In the genomic region with DNA sequence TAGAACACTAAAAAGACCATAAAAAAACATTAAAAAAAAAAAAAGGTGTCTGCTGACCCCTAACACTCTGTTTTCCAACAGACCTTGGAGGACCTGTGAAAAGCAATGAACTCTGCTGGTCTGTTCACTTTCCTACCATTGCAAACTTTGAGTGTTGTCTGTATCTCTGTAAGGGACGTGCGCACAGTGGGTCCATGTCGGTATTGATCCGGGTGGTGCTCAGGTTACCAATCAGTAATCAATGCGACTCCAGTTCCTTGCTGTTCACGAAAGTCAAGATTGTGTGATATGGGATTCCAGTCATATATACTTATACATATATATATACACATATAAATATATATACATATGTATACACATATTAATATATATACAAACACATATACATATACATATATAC, we compare ENCODE assay signal across 21 mouse cellular contexts.
DNase-seq lines count a peak whose midpoint lies in the region; ATAC-seq and TF ChIP-seq lines count a peak whose summit lies in the region.
"Had no signal": no experiment of that assay in that cellular context is flagged by ENCODE, and none has a peak within 500 bp of the region (broad histone marks: within the 10 kb centered on the region; RNA-seq: fewer than 3 reads in every experiment).

No protein-coding gene starts in this region.

- H3K36me3 ChIP-seq in lung, embryonic 14.5 days (ENCODE audit: insufficient read depth): no peaks in the 10 kb centered on the region
- H3K36me3 ChIP-seq: embryonic facial prominence, embryonic 13.5 days; hindbrain, embryonic 15.5 days; liver, embryonic 13.5 days; stomach, embryonic 15.5 days had no signal

- no peak overlapping the region for H3K4me2 ChIP-seq in lung, embryonic 14.5 days
- H3K4me2 ChIP-seq: embryonic facial prominence, embryonic 13.5 days; hindbrain, embryonic 15.5 days; liver, embryonic 13.5 days; stomach, embryonic 15.5 days had no signal

- no peaks in the 10 kb centered on the region for H3K9me3 ChIP-seq in lung, embryonic 14.5 days (ENCODE audit: low read depth, low read length)
- H3K9me3 ChIP-seq: embryonic facial prominence, embryonic 13.5 days; hindbrain, embryonic 15.5 days; liver, embryonic 13.5 days; megakaryocyte, embryonic 14.5 days; stomach, embryonic 15.5 days had no signal

- TF ChIP-seq POLR2A in brain, embryonic 14.5 days (IDR thresholded peaks at IDR 0.05; ENCODE audit: borderline replicate concordance, extremely low read depth, insufficient read depth, insufficient read length, poor library complexity, severe bottlenecking): no peak

- no peaks in the 10 kb centered on the region for H3K4me1 ChIP-seq in lung, embryonic 14.5 days (ENCODE audit: insufficient read depth)
- H3K4me1 ChIP-seq: embryonic facial prominence, embryonic 13.5 days; hindbrain, embryonic 15.5 days; stomach, embryonic 15.5 days had no signal

- no peak overlapping the region for H3K9ac ChIP-seq in lung, embryonic 14.5 days
- H3K9ac ChIP-seq: embryonic facial prominence, embryonic 13.5 days; hindbrain, embryonic 15.5 days; liver, embryonic 13.5 days; stomach, embryonic 15.5 days had no signal

- H3K27ac ChIP-seq in lung, embryonic 14.5 days (ENCODE audit: low read depth): no peak overlapping the region
- H3K27ac ChIP-seq: embryonic facial prominence, embryonic 13.5 days; hindbrain, embryonic 15.5 days; kidney, postnatal 0 days; liver, embryonic 13.5 days; stomach, embryonic 15.5 days had no signal

- 91% methylated on average over 6 of the region's 6 CpGs for WGBS in lung, embryonic 14.5 days

- TF ChIP-seq CTCF in lung, embryonic 14.5 days (IDR thresholded peaks at IDR 0.05; ENCODE audit: low read depth): no peak
- TF ChIP-seq CTCF in brain, embryonic 14.5 days (IDR thresholded peaks at IDR 0.05; ENCODE audit: borderline replicate concordance, extremely low read depth, insufficient read depth, insufficient read length): no peak

- no peak for ATAC-seq in lung, embryonic 14.5 days (ENCODE audit: insufficient read depth)

- H3K4me3 ChIP-seq in lung, embryonic 14.5 days (ENCODE audit: low read depth, low read length): no peak overlapping the region
- H3K4me3 ChIP-seq: embryonic facial prominence, embryonic 13.5 days; hindbrain, embryonic 15.5 days; liver, embryonic 13.5 days; megakaryocyte, embryonic 14.5 days; stomach, embryonic 15.5 days had no signal

- DNase-seq in lung, embryonic 14.5 days: peak; percentile 1
- DNase-seq in lung, adult 18-20 months: no peak
- DNase-seq in 416B (ENCODE audit: low read depth) (peak; percentile 48), liver (no peak)
- DNase-seq in CD4-positive helper T cell, adult 2 months (ENCODE audit: low read depth, low spot score): peak; percentile 33
- peak; percentile 14 for DNase-seq in brain, embryonic 14.5 days (ENCODE audit: low read depth)
- DNase-seq in urinary bladder, postnatal 25 days (ENCODE audit: low spot score): no peak
- DNase-seq: adrenal gland, postnatal 10 days; cerebellum, adult 2 months; gastrocnemius, postnatal 36 days; kidney, adult 11 months; liver, embryonic 13.5 days; lung, postnatal 10 days; right cerebral cortex, adult 18-20 months; spleen, adult 18-20 months; thymus, adult 2 months had no signal

- no peaks in the 10 kb centered on the region for H3K27me3 ChIP-seq in lung, embryonic 14.5 days (ENCODE audit: insufficient read depth, low read length)
- H3K27me3 ChIP-seq: embryonic facial prominence, embryonic 13.5 days; hindbrain, embryonic 15.5 days; liver, embryonic 13.5 days; megakaryocyte, embryonic 14.5 days; stomach, embryonic 15.5 days had no signal

Comparison
In these comparisons a context has a peak if more than half of its experiments do, and no peak if none do; other contexts are left out.
1. DNase-seq: peak in lung, embryonic 14.5 days (single experiment), 416B (single experiment), CD4-positive helper T cell, adult 2 months (single experiment) and brain, embryonic 14.5 days (single experiment); none in lung, adult 18-20 months (0 of 2), urinary bladder, postnatal 25 days (single experiment) and liver (single experiment).